In the genomic region with DNA sequence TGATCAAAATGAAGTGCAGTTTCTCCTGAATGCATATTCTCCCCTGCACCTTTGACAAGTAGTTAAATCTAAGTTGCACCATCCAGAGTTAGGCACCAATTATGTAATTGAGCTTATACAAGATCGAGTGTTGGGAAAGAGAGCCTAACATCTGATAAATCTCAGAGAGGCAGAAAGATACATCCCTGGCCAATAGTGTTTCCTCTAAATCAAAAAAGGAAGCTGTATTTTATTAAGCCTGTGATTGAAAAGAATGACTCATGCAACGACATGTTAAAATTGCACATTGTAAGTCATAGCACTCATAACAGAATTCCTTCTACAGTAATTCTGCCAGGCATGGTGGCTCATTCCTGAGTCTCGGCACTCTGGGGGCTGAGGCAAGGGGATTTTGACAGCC, we compare ENCODE assay signal across 20 mouse cellular contexts. TPM values are rescaled to one million over a fixed set of nuclear protein-coding genes. Genes with fewer than 3 reads are reported as not detected.
DNase-seq lines count a peak whose midpoint lies in the region; ATAC-seq and TF ChIP-seq lines count a peak whose summit lies in the region.
"Had no signal": no experiment of that assay in that cellular context is flagged by ENCODE, and none has a peak within 500 bp of the region (broad histone marks: within the 10 kb centered on the region; RNA-seq: fewer than 3 reads in every experiment).

No protein-coding gene starts in this region.

- H3K4me2 ChIP-seq in stomach, embryonic 16.5 days (ENCODE audit: low read depth, low read length) = no peak overlapping the region
- H3K4me2 ChIP-seq in stomach, postnatal 0 days (replicated peaks; ENCODE audit: low read depth) = no peak overlapping the region
- H3K4me2 ChIP-seq: embryonic facial prominence, embryonic 13.5 days; forebrain, embryonic 13.5 days; limb, embryonic 15.5 days; lung, embryonic 15.5 days; midbrain, embryonic 12.5 days; neural tube, embryonic 15.5 days had no signal

- no peaks in the 10 kb centered on the region for H3K27me3 ChIP-seq in stomach, embryonic 16.5 days (ENCODE audit: control insufficient read depth, insufficient read depth, low read length)
- H3K27me3 ChIP-seq in stomach, postnatal 0 days (ENCODE audit: control insufficient read depth, insufficient read depth, low read length) = no peaks in the 10 kb centered on the region
- H3K27me3 ChIP-seq: CH12.LX; embryonic facial prominence, embryonic 13.5 days; forebrain, embryonic 13.5 days; limb, embryonic 15.5 days; lung, embryonic 15.5 days; midbrain, embryonic 12.5 days; neural tube, embryonic 15.5 days had no signal

- H3K4me1 ChIP-seq in stomach, embryonic 16.5 days (ENCODE audit: control insufficient read depth, insufficient read depth, low read length) = peaks cover 5% of the 10 kb centered on the region; the same call in 1 of the 2 replicates
- H3K4me1 ChIP-seq in stomach, postnatal 0 days (replicated peaks; ENCODE audit: control insufficient read depth, insufficient read depth) = no peaks in the 10 kb centered on the region
- H3K4me1 ChIP-seq: embryonic facial prominence, embryonic 13.5 days; forebrain, embryonic 13.5 days; heart, embryonic 10.5 days; limb, embryonic 15.5 days; midbrain, embryonic 12.5 days; neural tube, embryonic 15.5 days had no signal

- peak overlapping the region; percentile 60 for H3K27ac ChIP-seq in layer of hippocampus, adult 2 months
- peak overlapping the region; percentile 46; the same call in 1 of the 2 replicates for H3K27ac ChIP-seq in stomach, embryonic 16.5 days (ENCODE audit: low read length)
- H3K27ac ChIP-seq in stomach, postnatal 0 days (replicated peaks) = no peak overlapping the region
- H3K27ac ChIP-seq: embryonic facial prominence, embryonic 13.5 days; forebrain, embryonic 13.5 days; heart, embryonic 10.5 days; hindbrain, postnatal 0 days; limb, embryonic 15.5 days; lung, embryonic 15.5 days; midbrain, embryonic 12.5 days; neural tube, embryonic 15.5 days had no signal

- WGBS in stomach, embryonic 16.5 days = 36% methylated on average over 3 of the region's 3 CpGs
- 28% methylated on average over 3 of the region's 3 CpGs for WGBS in stomach, postnatal 0 days

- H3K4me3 ChIP-seq in layer of hippocampus, adult 2 months = no peak overlapping the region
- no peak overlapping the region for H3K4me3 ChIP-seq in stomach, embryonic 16.5 days (replicated peaks; ENCODE audit: low read length)
- H3K4me3 ChIP-seq in stomach, postnatal 0 days (ENCODE audit: low read depth, low read length) = no peak overlapping the region
- H3K4me3 ChIP-seq: embryonic facial prominence, embryonic 13.5 days; forebrain, embryonic 13.5 days; heart, embryonic 10.5 days; limb, embryonic 15.5 days; lung, embryonic 15.5 days; midbrain, embryonic 12.5 days; neural tube, embryonic 15.5 days had no signal

- peak in 1 of 2 experiments; percentile 15 for DNase-seq in layer of hippocampus, adult 2 months (ENCODE audit: low spot score in 2 of 2)
- no peak for DNase-seq in layer of hippocampus, postnatal 36 days
- DNase-seq in stomach, postnatal 0 days (ENCODE audit: low spot score) = no peak
- peak; percentile 16 for DNase-seq in fat pad, adult 2 months (ENCODE audit: extremely low read depth, low read depth, low spot score)
- no peak for DNase-seq in thymus, postnatal 36 days
- DNase-seq in testis, postnatal 14 days (ENCODE audit: low spot score) = no peak
- DNase-seq: cerebellum, adult 11-12 months; heart, postnatal 36 days; kidney, adult 8-10 months had no signal

- H3K9me3 ChIP-seq in stomach, embryonic 16.5 days (replicated peaks; ENCODE audit: control insufficient read depth, low read length) = no peaks in the 10 kb centered on the region
- H3K9me3 ChIP-seq in stomach, postnatal 0 days (ENCODE audit: control insufficient read depth, low read length) = no peaks in the 10 kb centered on the region
- H3K9me3 ChIP-seq: embryonic facial prominence, embryonic 13.5 days; heart, embryonic 10.5 days; limb, embryonic 15.5 days; lung, embryonic 15.5 days; midbrain, embryonic 12.5 days; neural tube, embryonic 15.5 days had no signal

- no peak for TF ChIP-seq EP300 in stomach, postnatal 0 days (optimal IDR thresholded peaks at IDR 0.05)

- H3K36me3 ChIP-seq in stomach, embryonic 16.5 days (ENCODE audit: control insufficient read depth, insufficient read depth, low read length) = no peaks in the 10 kb centered on the region
- no peaks in the 10 kb centered on the region for H3K36me3 ChIP-seq in stomach, postnatal 0 days (ENCODE audit: control insufficient read depth, insufficient read depth, low read length)
- H3K36me3 ChIP-seq: embryonic facial prominence, embryonic 13.5 days; heart, embryonic 10.5 days; limb, embryonic 15.5 days; lung, embryonic 15.5 days; midbrain, embryonic 12.5 days; neural tube, embryonic 15.5 days had no signal

- TF ChIP-seq CTCF in layer of hippocampus, adult 2 months (conservative IDR thresholded peaks at IDR 0.05) = no peak
- TF ChIP-seq CTCF in stomach, postnatal 0 days (IDR thresholded peaks at IDR 0.05; ENCODE audit: low read depth) = no peak

- no peak for ATAC-seq in stomach, embryonic 16.5 days (ENCODE audit: insufficient read depth, low FRiP score)
- no peak; the same call in 1 of the 2 replicates for ATAC-seq in stomach, postnatal 0 days (ENCODE audit: low FRiP score, low TSS enrichment)
- ATAC-seq: activated CD4-positive, CD25-positive, alpha-beta regulatory T cell, adult 4 months; forebrain, embryonic 13.5 days; hindbrain, postnatal 0 days had no signal

- no peak overlapping the region for H3K9ac ChIP-seq in stomach, embryonic 16.5 days (ENCODE audit: low read length)
- H3K9ac ChIP-seq in stomach, postnatal 0 days (ENCODE audit: low read length) = no peak overlapping the region
- H3K9ac ChIP-seq: embryonic facial prominence, embryonic 13.5 days; forebrain, embryonic 13.5 days; limb, embryonic 15.5 days; lung, embryonic 15.5 days; midbrain, embryonic 12.5 days; neural tube, embryonic 15.5 days had no signal

RNA-seq across cellular contexts. Expression of a gene that starts 42.4 kb away (rescaled TPM):
- total RNA-seq in layer of hippocampus, adult 2 months (2021) = 10 to 100 TPM; 24.6 to 28.8 TPM
- 10 to 100 TPM; 21.8 to 26.4 TPM for total RNA-seq in layer of hippocampus, postnatal 36 days (2021)
- 13.8 and 16.1 TPM in 2 replicates for polyA plus RNA-seq in stomach, embryonic 16.5 days (2015; fragmentation: Nextera tagmentation; extraction: Ambion mirVana)
- polyA plus RNA-seq in stomach, postnatal 0 days (2015; fragmentation: Nextera tagmentation; extraction: Ambion mirVana) = 8.5 and 9.1 TPM in 2 replicates
